Mouse (Mus musculus): Measurements from ENCODE around the gene Sec61g. TPM values are rescaled to one million over a fixed set of nuclear protein-coding genes. Genes with fewer than 3 reads are reported as not detected.

The Sec61g gene
- polyA plus RNA-seq, 1 experiment from 2014 or later, result 36.9 TPM

GRCm38 (mm10) chr11:16498756-16499680 is 9.3 kb downstream of the Sec61g start:
- Histone ChIP-seq H3K27me3 (replicated peaks; ENCODE audit: control insufficient read depth, insufficient read depth, low read length) (no peaks in the 10 kb centered on the region), H3K9ac (ENCODE audit: low read length) (no peak overlapping the region), H3K4me3 (ENCODE audit: low read depth, low read length) (no peak overlapping the region), H3K27ac (ENCODE audit: low read depth, low read length) (no peak overlapping the region), H3K4me1 (ENCODE audit: control insufficient read depth, insufficient read depth, low read length) (no peaks in the 10 kb centered on the region), H3K9me3 (replicated peaks; ENCODE audit: control insufficient read depth, low read length) (no peaks in the 10 kb centered on the region), H3K36me3 (ENCODE audit: control insufficient read depth, insufficient read depth, low read length) (peaks cover 26% of the 10 kb centered on the region), H3K4me2 (ENCODE audit: low read length) (no peak overlapping the region)
- 39% methylated on average over 1 of the region's 1 CpGs for WGBS
- DNase-seq (ENCODE audit: low spot score), result no peak
- no peak for ATAC-seq

Other genes with a start within 250 kb of the Sec61g start
- 2.1 and 3.9 TPM in 2 replicates for gene Egfr, start 243.7 kb upstream of the Sec61g start, polyA plus RNA-seq (2014; fragmentation: Nextera tagmentation; extraction: Ambion mirVana)